Mouse (Mus musculus) myocyte (in vitro differentiated cells): ENCODE measurements around the gene Ap1m1. TPM values are rescaled to one million over a fixed set of nuclear protein-coding genes. Genes with fewer than 3 reads are reported as not detected.

ENCODE experiments used
- H3K27me3 ChIP-seq: one replicate; pipeline ENCODE4 v1.6.1; 2011; ENCODE audit not compliant: control insufficient read depth, insufficient read depth, insufficient read length
- H3K36me3 ChIP-seq: one replicate; pipeline ENCODE4 v1.6.1; 2011; ENCODE audit not compliant: control insufficient read depth, insufficient read depth
- H3K4me2 ChIP-seq: one replicate; pipeline ENCODE4 v1.6.1; 2011; ENCODE audit warnings: low read depth, control low read depth
- H3K4me3 ChIP-seq: one replicate; pipeline ENCODE4 v1.5.1; 2011; ENCODE audit warnings: mild to moderate bottlenecking, control low read depth, moderate library complexity
- H3K79me2 ChIP-seq: one replicate; pipeline ENCODE4 v1.6.1; 2011; ENCODE audit not compliant: control insufficient read depth, insufficient read depth
- H3ac ChIP-seq: one replicate; pipeline ENCODE4 v1.6.1; 2011; ENCODE audit not compliant: control insufficient read depth, insufficient read length
- CEBPB ChIP-seq: IDR thresholded peaks from 2 replicates; pipeline ENCODE4 v1.6.1; 2011; ENCODE audit warnings: mild to moderate bottlenecking, moderate library complexity; ENCODE audit not compliant: poor library complexity, insufficient read depth, severe bottlenecking
- E2F4 ChIP-seq: IDR thresholded peaks from one replicate; pipeline ENCODE4 v1.6.1; 2011; ENCODE audit warnings: mild to moderate bottlenecking, control low read depth, moderate library complexity; ENCODE audit not compliant: insufficient read depth
- MAX ChIP-seq: IDR thresholded peaks from one replicate; pipeline ENCODE4 v1.6.1; 2011; ENCODE audit warnings: low read depth, mild to moderate bottlenecking, control low read depth
- MYOD1 ChIP-seq, 3 experiments: IDR thresholded peaks; one replicate each; pipeline ENCODE4 v1.6.1; 2011; ENCODE audit warnings: control low read depth in 2 of 3, low read depth in 2 of 3, mild to moderate bottlenecking in 2 of 3, moderate library complexity in 1 of 3; ENCODE audit not compliant: insufficient read length in 2 of 3, control insufficient read depth in 1 of 3
- MYOG ChIP-seq, 3 experiments: IDR thresholded peaks; one replicate each; pipeline ENCODE4 v1.6.1; 2011; ENCODE audit warnings: control low read depth in 2 of 3, low read depth in 2 of 3, mild to moderate bottlenecking in 2 of 3; ENCODE audit not compliant: insufficient read length in 2 of 3, control insufficient read depth in 1 of 3, insufficient read depth in 1 of 3
- POLR2A ChIP-seq: IDR thresholded peaks from one replicate; pipeline ENCODE4 v1.6.1; 2011; ENCODE audit warnings: low read depth, mild to moderate bottlenecking, control low read depth, moderate library complexity; ENCODE audit not compliant: insufficient read length
- POLR2AphosphoS2 ChIP-seq: IDR thresholded peaks from one replicate; pipeline ENCODE4 v1.6.1; 2011; ENCODE audit warnings: low read depth, control low read depth; ENCODE audit not compliant: insufficient read length
- REST ChIP-seq: IDR thresholded peaks from one replicate; pipeline ENCODE4 v1.6.1; 2011; ENCODE audit warnings: mild to moderate bottlenecking, control low read depth, moderate library complexity; ENCODE audit not compliant: insufficient read depth, insufficient read length
- SRF ChIP-seq: IDR thresholded peaks from one replicate; pipeline ENCODE4 v1.6.1; 2011; ENCODE audit warnings: low read depth; ENCODE audit not compliant: control insufficient read depth, insufficient read length
- TCF12 ChIP-seq: IDR thresholded peaks from one replicate; pipeline ENCODE4 v1.6.1; 2011; ENCODE audit warnings: mild to moderate bottlenecking, control low read depth; ENCODE audit not compliant: poor library complexity, insufficient read depth, severe bottlenecking
- TCF3 ChIP-seq: IDR thresholded peaks from one replicate; pipeline ENCODE4 v1.6.1; 2011; ENCODE audit warnings: low read depth, control low read depth; ENCODE audit not compliant: insufficient read length
- USF1 ChIP-seq: IDR thresholded peaks from one replicate; pipeline ENCODE4 v1.6.1; 2011; ENCODE audit warnings: low read depth, mild to moderate bottlenecking, control low read depth, moderate library complexity
- polyA plus RNA-seq: library from polyadenylated mRNA; unstranded; fragments of >200 nt; fragmentation: generic; extraction: Trizol; gene quantifications from one replicate; pipeline ENCODE4 v1.2.1, GENCODE M21; 2012; ENCODE audit warnings: missing spikeins

Gene Ap1m1
- polyA plus RNA-seq, 1 experiment, result 57.8 TPM

DNA sequence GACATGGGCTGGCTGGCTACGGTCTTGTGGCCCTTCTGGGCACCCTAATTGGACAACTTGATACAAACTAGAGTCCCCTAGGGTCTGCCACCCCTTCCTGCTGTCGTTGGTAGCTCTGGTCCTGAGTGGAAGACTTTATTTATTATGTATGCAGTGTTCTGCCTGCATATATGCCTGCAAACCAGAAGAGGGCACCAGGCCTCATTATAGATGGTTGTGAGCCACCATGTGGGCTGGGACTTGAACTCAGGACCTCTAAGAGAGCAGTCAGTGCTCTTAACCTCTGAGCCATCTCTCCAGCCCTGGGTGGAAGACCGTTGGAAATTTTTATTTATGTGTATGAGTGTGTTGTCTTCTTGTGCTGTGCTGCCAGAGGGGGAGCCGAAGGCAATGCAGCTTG is 19.1 kb upstream of the Ap1m1 start:
- TF ChIP-seq MAX (no peak), TCF3 (no peak), TCF12 (no peak), MYOG (IDR thresholded peaks at IDR 0.05; ENCODE audit: control insufficient read depth in 1 of 3, insufficient read depth in 1 of 3, insufficient read length in 2 of 3, low read depth in 2 of 3) (no peak), POLR2AphosphoS2 (no peak), REST (no peak), E2F4 (no peak), POLR2A (no peak), CEBPB (no peak), MYOD1 (IDR thresholded peaks at IDR 0.05; ENCODE audit: control insufficient read depth in 1 of 3, insufficient read length in 2 of 3, low read depth in 2 of 3) (no peak), SRF (no peak), USF1 (no peak)
- Histone ChIP-seq H3K27me3 (no peaks in the 10 kb centered on the region), H3K36me3 (peaks cover 3% of the 10 kb centered on the region), H3K4me3 (peak overlapping the region; percentile 74), H3K79me2 (peaks cover 22% of the 10 kb centered on the region), H3K4me2 (peak overlapping the region; percentile 95), H3ac (no peak overlapping the region)

DNA sequence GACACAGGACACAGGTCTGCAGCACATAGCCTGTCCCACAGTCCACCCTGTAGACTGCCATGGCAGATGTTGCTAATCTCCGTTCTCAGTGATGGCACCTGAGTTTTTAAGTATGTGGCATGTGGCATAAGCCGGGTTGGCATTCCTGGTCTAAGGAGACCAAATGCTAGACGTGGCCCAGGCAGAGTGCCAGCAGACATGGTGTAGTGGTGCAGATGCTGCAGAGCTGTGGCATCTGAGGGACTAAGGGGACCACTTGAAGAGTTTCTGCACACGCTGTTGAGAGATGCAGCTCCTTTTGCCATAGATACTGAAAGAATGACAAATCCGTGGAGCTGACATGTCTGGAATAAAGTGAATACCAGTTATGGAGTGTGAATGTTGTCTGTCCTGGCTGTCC is 17.2 kb upstream of the Ap1m1 start:
- H3K4me2 ChIP-seq, result no peak overlapping the region
- H3K27me3 ChIP-seq, result no peaks in the 10 kb centered on the region
- H3K79me2 ChIP-seq, result peaks cover 22% of the 10 kb centered on the region
- no peak for TF ChIP-seq MAX
- TF ChIP-seq MYOG (IDR thresholded peaks at IDR 0.05; ENCODE audit: control insufficient read depth in 1 of 3, insufficient read depth in 1 of 3, insufficient read length in 2 of 3, low read depth in 2 of 3), result no peak
- no peak for TF ChIP-seq MYOD1 (IDR thresholded peaks at IDR 0.05; ENCODE audit: control insufficient read depth in 1 of 3, insufficient read length in 2 of 3, low read depth in 2 of 3)
- TF ChIP-seq SRF, result no peak
- no peak for TF ChIP-seq REST
- TF ChIP-seq TCF12, result no peak
- no peak for TF ChIP-seq POLR2AphosphoS2
- TF ChIP-seq CEBPB, result no peak
- no peak for TF ChIP-seq E2F4
- no peak for TF ChIP-seq USF1
- TF ChIP-seq POLR2A, result no peak
- TF ChIP-seq TCF3, result no peak
- no peak overlapping the region for H3K4me3 ChIP-seq
- H3K36me3 ChIP-seq, result peaks cover 3% of the 10 kb centered on the region
- H3ac ChIP-seq, result no peak overlapping the region

DNA sequence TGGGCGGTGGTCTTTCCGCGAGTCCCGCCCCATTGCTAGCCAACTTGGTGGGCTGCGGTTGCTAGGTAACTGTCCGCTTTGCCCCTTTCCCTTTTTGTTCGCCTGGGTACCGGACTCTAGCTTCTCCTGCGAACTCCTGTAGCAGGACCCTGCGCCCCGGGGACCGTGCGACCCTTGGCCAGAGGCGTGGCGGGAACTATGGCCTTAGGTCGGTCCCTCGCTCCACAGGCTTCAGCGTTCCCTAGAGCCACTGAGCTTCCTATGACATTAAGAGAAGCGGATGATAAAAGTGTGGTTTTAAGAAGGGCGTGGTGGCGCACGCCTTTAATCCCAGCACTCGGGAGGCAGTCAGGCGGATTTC is 565 bp downstream of the Ap1m1 start:
- H3K36me3 ChIP-seq, result no peaks in the 10 kb centered on the region
- no peaks in the 10 kb centered on the region for H3K27me3 ChIP-seq
- H3K4me2 ChIP-seq, result peak overlapping the region; percentile 74
- H3ac ChIP-seq, result peak overlapping the region; percentile 55
- TF ChIP-seq USF1 (no peak), MYOD1 (IDR thresholded peaks at IDR 0.05; ENCODE audit: control insufficient read depth in 1 of 3, insufficient read length in 2 of 3, low read depth in 2 of 3) (no peak), CEBPB (no peak), TCF12 (no peak), POLR2AphosphoS2 (no peak), E2F4 (no peak), SRF (no peak), POLR2A (no peak), TCF3 (no peak)
- H3K4me3 ChIP-seq, result peak overlapping the region; percentile 76
- peaks cover 13% of the 10 kb centered on the region for H3K79me2 ChIP-seq

DNA sequence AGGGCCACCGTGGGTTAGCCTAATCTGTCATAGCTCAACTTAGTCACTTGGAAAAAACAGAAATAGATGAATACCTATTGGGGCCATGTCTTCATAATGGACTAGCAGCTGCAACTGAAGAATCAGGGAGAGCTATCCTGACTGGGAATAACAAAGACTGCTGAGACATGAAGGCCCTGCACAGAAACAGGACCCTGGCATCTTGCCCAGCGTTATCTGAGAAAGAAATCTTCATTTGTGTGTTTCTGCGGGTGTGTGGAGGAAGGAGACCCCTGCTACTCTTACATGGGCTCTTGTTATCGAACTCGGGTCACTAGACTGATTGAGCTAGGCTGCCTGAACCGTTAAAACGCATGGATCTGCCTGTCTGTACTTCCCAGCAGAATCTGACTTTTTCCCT is 1.1 kb downstream of the Ap1m1 start:
- Histone ChIP-seq H3K27me3 (no peaks in the 10 kb centered on the region), H3K4me3 (peak overlapping the region; percentile 76), H3K36me3 (no peaks in the 10 kb centered on the region), H3K4me2 (peak overlapping the region; percentile 74), H3K79me2 (peaks cover 13% of the 10 kb centered on the region), H3ac (peak overlapping the region; percentile 55)
- TF ChIP-seq REST, result no peak
- no peak for TF ChIP-seq TCF3
- TF ChIP-seq MAX, result no peak
- TF ChIP-seq SRF, result no peak
- no peak for TF ChIP-seq CEBPB
- TF ChIP-seq MYOG (IDR thresholded peaks at IDR 0.05; ENCODE audit: control insufficient read depth in 1 of 3, insufficient read depth in 1 of 3, insufficient read length in 2 of 3, low read depth in 2 of 3), result no peak
- TF ChIP-seq POLR2A, result no peak
- no peak for TF ChIP-seq E2F4
- no peak for TF ChIP-seq USF1
- TF ChIP-seq MYOD1 (IDR thresholded peaks at IDR 0.05; ENCODE audit: control insufficient read depth in 1 of 3, insufficient read length in 2 of 3, low read depth in 2 of 3), result no peak
- TF ChIP-seq POLR2AphosphoS2, result no peak
- TF ChIP-seq TCF12, result no peak

DNA sequence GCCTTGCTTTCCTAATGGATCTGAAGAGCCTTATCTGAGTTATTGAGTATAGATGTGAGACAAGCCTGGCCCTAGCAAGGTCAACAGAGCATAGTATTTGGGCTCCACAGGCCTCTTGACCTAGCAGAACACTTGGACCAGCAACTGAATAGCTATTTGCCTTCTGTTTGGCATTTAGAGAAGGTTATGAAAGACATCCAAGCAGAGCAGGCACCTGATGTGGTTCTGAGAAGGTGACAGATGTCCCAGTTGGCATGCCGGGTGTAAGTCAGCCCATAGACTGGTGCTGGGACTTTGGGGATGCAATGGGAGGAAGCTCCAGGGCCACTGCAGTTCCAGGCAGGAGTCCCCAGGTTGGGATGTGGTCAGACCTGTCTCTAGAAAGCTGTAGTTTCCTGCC is 2.4 kb downstream of the Ap1m1 start:
- no peak overlapping the region for H3K4me3 ChIP-seq
- TF ChIP-seq POLR2A (no peak), MYOD1 (IDR thresholded peaks at IDR 0.05; ENCODE audit: control insufficient read depth in 1 of 3, insufficient read length in 2 of 3, low read depth in 2 of 3) (no peak), USF1 (no peak), TCF3 (no peak), POLR2AphosphoS2 (no peak), MYOG (IDR thresholded peaks at IDR 0.05; ENCODE audit: control insufficient read depth in 1 of 3, insufficient read depth in 1 of 3, insufficient read length in 2 of 3, low read depth in 2 of 3) (no peak), MAX (no peak), TCF12 (no peak), REST (no peak), CEBPB (no peak), E2F4 (no peak), SRF (no peak)
- H3K27me3 ChIP-seq, result no peaks in the 10 kb centered on the region
- no peak overlapping the region for H3ac ChIP-seq
- no peak overlapping the region for H3K4me2 ChIP-seq
- no peaks in the 10 kb centered on the region for H3K36me3 ChIP-seq
- peaks cover 13% of the 10 kb centered on the region for H3K79me2 ChIP-seq
